Mouse (Mus musculus) lung, adult 18-20 months (tissue): ENCODE results near the gene Gm13889.

Experiments
- DNase-seq, 2 experiments: peaks; one replicate each; pipeline ENCODE4 v3.0.0; 2022; ENCODE audit warnings: mixed read lengths in 2 of 2

Gene Gm13889

GRCm38 (mm10) chr2:93956908-93957784, at the start of gene Gm13889:
Gene Gm13889 (minus strand): TSS chr2:93957201.
- DNase-seq = peak; percentile 84 to 87

- peak; percentile 77 to 81 for DNase-seq
These were observed 45.3 kb upstream of the Gm13889 start for GRCm38 (mm10) chr2:94002331-94002730.

GRCm38 (mm10) chr2:94001918-94002317, 44.9 kb upstream of the Gm13889 start:
- no peak for DNase-seq

GRCm38 (mm10) chr2:94001411-94001810, 44.4 kb upstream of the Gm13889 start:
- DNase-seq = peak in 1 of 2 experiments; percentile 17

- no peak for DNase-seq
These were observed 39.3 kb upstream of the Gm13889 start, which contains the start of gene Gm27027 for GRCm38 (mm10) chr2:93996254-93996653. Gene Gm27027 (minus strand): TSS chr2:93996354.

- no peak for DNase-seq
These were observed 35.8 kb upstream of the Gm13889 start for GRCm38 (mm10) chr2:93992810-93993209.

- no peak for DNase-seq
These were observed 35.3 kb upstream of the Gm13889 start for GRCm38 (mm10) chr2:93992259-93992658.

GRCm38 (mm10) chr2:93991336-93991735, 34.3 kb upstream of the Gm13889 start:
- no peak for DNase-seq

- DNase-seq = no peak
These were observed 31.4 kb upstream of the Gm13889 start for GRCm38 (mm10) chr2:93988440-93988839.

GRCm38 (mm10) chr2:93982457-93983235, 25.6 kb upstream of the Gm13889 start:
- peak; percentile 45 to 71 for DNase-seq

GRCm38 (mm10) chr2:93979249-93980120, 22.5 kb upstream of the Gm13889 start:
- DNase-seq = peak in 1 of 2 experiments; percentile 16

GRCm38 (mm10) chr2:93976436-93977252, 19.6 kb upstream of the Gm13889 start:
- DNase-seq = peak; percentile 52 to 60

- DNase-seq = no peak
These were observed 18.8 kb upstream of the Gm13889 start for GRCm38 (mm10) chr2:93975526-93976435.

GRCm38 (mm10) chr2:93975041-93975440, 18.0 kb upstream of the Gm13889 start:
- DNase-seq = no peak

GRCm38 (mm10) chr2:93971647-93972046, 14.6 kb upstream of the Gm13889 start:
- DNase-seq = no peak

- peak; percentile 25 to 38 for DNase-seq
These were observed 7.6 kb upstream of the Gm13889 start for GRCm38 (mm10) chr2:93964494-93965160.

- no peak for DNase-seq
These were observed 6.8 kb upstream of the Gm13889 start for GRCm38 (mm10) chr2:93963802-93964201.

- DNase-seq = peak; percentile 44 to 59
These were observed 4.7 kb upstream of the Gm13889 start for GRCm38 (mm10) chr2:93961716-93962115.

GRCm38 (mm10) chr2:93959346-93959745, 2.3 kb upstream of the Gm13889 start:
- DNase-seq = no peak

GRCm38 (mm10) chr2:93958216-93958615, 1.2 kb upstream of the Gm13889 start:
- DNase-seq = no peak
